Mouse (Mus musculus) small intestine, adult 2 months (tissue): ENCODE data around the gene Baiap2l1.

Experiments used
- CTCF ChIP-seq: fragments of 200-500 bp; IDR thresholded peaks from 2 replicates; pipeline ENCODE4 v1.5.1; 2012; ENCODE audit warnings: low read depth, mild to moderate bottlenecking, control low read depth, inconsistent platforms, low read length, moderate library complexity, mixed read lengths; ENCODE audit not compliant: insufficient replicate concordance, insufficient read length; ENCODE audit errors: extremely low read depth
- POLR2A ChIP-seq: fragments of 200-500 bp; IDR thresholded peaks from 2 replicates; pipeline ENCODE4 v1.6.1; 2012; ENCODE audit warnings: low read depth, mild to moderate bottlenecking, control low read depth, inconsistent platforms, low read length, moderate library complexity

DNA sequence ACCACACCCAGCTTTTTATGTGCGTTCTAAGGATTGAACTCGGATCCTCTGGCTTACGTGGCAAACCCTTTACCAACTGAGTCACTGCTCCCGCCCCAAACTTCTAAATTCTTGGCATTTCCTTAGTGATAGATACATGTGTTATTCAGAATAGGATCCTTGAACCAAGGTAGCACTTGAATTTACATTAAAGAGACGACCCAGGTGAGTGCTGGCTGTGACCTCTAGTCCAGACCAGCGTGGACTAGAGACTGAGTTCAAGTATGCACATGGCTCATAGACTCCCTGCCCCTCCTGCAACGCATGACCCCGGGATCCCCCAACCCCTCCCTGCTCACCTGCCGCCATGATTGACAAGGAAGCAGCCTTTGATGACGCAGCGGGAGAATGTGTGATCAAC is 48.3 kb upstream of the Baiap2l1 start:
- TF ChIP-seq CTCF (no peak), POLR2A (no peak)
